Mouse (Mus musculus) CH12.LX (cell line): ENCODE results near the gene Ssh3. TPM values are rescaled to one million over a fixed set of nuclear protein-coding genes. Genes with fewer than 3 reads are reported as not detected.

Source experiments
- DNase-seq: peaks from one replicate; pipeline ENCODE4 v3.0.0-alpha.2; 2013; ENCODE audit errors: extremely low read depth
- H3K27ac ChIP-seq: 2 replicates; pipeline ENCODE4 v1.5.1; 2012; ENCODE audit warnings: low read depth, mild to moderate bottlenecking, control low read depth, moderate library complexity; ENCODE audit not compliant: insufficient read depth
- H3K27me3 ChIP-seq: replicated peaks from 2 replicates; pipeline ENCODE3; 2012; ENCODE audit warnings: inconsistent platforms
- H3K36me3 ChIP-seq, 2 experiments: replicated peaks in 1 of 2; 2 replicates each; pipeline versions ENCODE3 to v1.6.1; 2012; ENCODE audit warnings: inconsistent platforms in 1 of 2, low read length in 1 of 2, mild to moderate bottlenecking in 1 of 2, mixed read lengths in 1 of 2, moderate library complexity in 1 of 2; ENCODE audit not compliant: control insufficient read depth in 1 of 2, insufficient read depth in 1 of 2
- H3K4me1 ChIP-seq, 2 experiments: 2 replicates each; pipeline ENCODE4 v1.6.1; 2012; ENCODE audit warnings: inconsistent platforms in 1 of 2, moderate library complexity in 1 of 2; ENCODE audit not compliant: insufficient read depth in 2 of 2, control insufficient read depth in 1 of 2
- H3K4me2 ChIP-seq: 2 replicates; pipeline ENCODE4 v1.6.1; 2012; ENCODE audit warnings: low read depth, mild to moderate bottlenecking, control low read depth; ENCODE audit not compliant: poor library complexity, insufficient read depth, severe bottlenecking
- H3K4me3 ChIP-seq, 3 experiments: fragments of 150-350 bp in 1 of 3; sonication (generic) in 1 of 3; replicated peaks in 1 of 3; 2 replicates each; pipeline versions ENCODE3 to v1.5.1; 2011 to 2012; ENCODE audit warnings: low read depth in 2 of 3, low read length in 2 of 3, mild to moderate bottlenecking in 2 of 3, moderate library complexity in 2 of 3, control low read depth in 1 of 3, improper control_type of control experiment in 1 of 3, inconsistent platforms in 1 of 3, mixed read lengths in 1 of 3; ENCODE audit not compliant: poor library complexity in 1 of 3
- H3K79me2 ChIP-seq: replicated peaks from 2 replicates; pipeline ENCODE4 v1.6.1; 2012; ENCODE audit warnings: mild to moderate bottlenecking, moderate library complexity; ENCODE audit not compliant: control insufficient read depth, poor library complexity, insufficient read depth, severe bottlenecking; ENCODE audit errors: extremely low read depth
- H3K9ac ChIP-seq: 2 replicates; pipeline ENCODE4 v1.6.1; 2012; ENCODE audit warnings: low read depth, mild to moderate bottlenecking, control low read depth, moderate library complexity; ENCODE audit not compliant: insufficient read depth
- H3K9me3 ChIP-seq: replicated peaks from 2 replicates; pipeline ENCODE3; 2012; ENCODE audit warnings: low read length, inconsistent platforms, mixed read lengths
- BHLHE40 ChIP-seq: IDR thresholded peaks from 2 replicates; pipeline ENCODE4 v1.6.1; 2011; ENCODE audit warnings: mild to moderate bottlenecking, low read depth, low read length, improper control_type of control experiment
- CHD1 ChIP-seq: IDR thresholded peaks from 2 replicates; pipeline ENCODE4 v1.6.1; 2012; ENCODE audit warnings: low read depth, low read length, improper control_type of control experiment, inconsistent platforms
- CTCF ChIP-seq, 2 experiments: IDR thresholded peaks in 1 of 2; conservative IDR thresholded peaks in 1 of 2; 2 replicates each; pipeline ENCODE4 v1.5.1; 2011 to 2012; ENCODE audit warnings: low read depth in 2 of 2, low read length in 2 of 2, improper control_type of control experiment in 1 of 2, inconsistent platforms in 1 of 2, mild to moderate bottlenecking in 1 of 2, moderate library complexity in 1 of 2
- ELF1 ChIP-seq: IDR thresholded peaks from 2 replicates; pipeline ENCODE4 v1.6.1; 2014; ENCODE audit warnings: low read depth, mild to moderate bottlenecking, inconsistent platforms, low read length, improper control_type of control experiment
- EP300 ChIP-seq: IDR thresholded peaks from 2 replicates; pipeline ENCODE4 v1.6.1; 2011; ENCODE audit warnings: low read length, improper control_type of control experiment
- GABPA ChIP-seq: IDR thresholded peaks from 2 replicates; pipeline ENCODE4 v1.6.1; 2012; ENCODE audit warnings: low read depth, low read length, improper control_type of control experiment, inconsistent platforms; ENCODE audit not compliant: insufficient replicate concordance
- MAFK ChIP-seq: IDR thresholded peaks from 2 replicates; pipeline ENCODE4 v1.6.1; 2011; ENCODE audit warnings: low read length, improper control_type of control experiment; ENCODE audit not compliant: insufficient replicate concordance
- MAZ ChIP-seq: IDR thresholded peaks from 2 replicates; pipeline ENCODE4 v1.6.1; 2012; ENCODE audit warnings: low read depth, mild to moderate bottlenecking, inconsistent platforms, low read length, improper control_type of control experiment, moderate library complexity
- MYC ChIP-seq: IDR thresholded peaks from 2 replicates; pipeline ENCODE4 v1.6.1; 2011; ENCODE audit warnings: low read depth, mild to moderate bottlenecking, improper control_type of control experiment, low read length
- NELFE ChIP-seq: IDR thresholded peaks from 2 replicates; pipeline ENCODE4 v1.6.1; 2011; ENCODE audit warnings: low read depth, low read length, improper control_type of control experiment
- POLR2A ChIP-seq: IDR thresholded peaks from 2 replicates; pipeline ENCODE4 v1.6.1; 2011; ENCODE audit warnings: low read depth, mild to moderate bottlenecking, improper control_type of control experiment, low read length
- RAD21 ChIP-seq: IDR thresholded peaks from 2 replicates; pipeline ENCODE4 v1.6.1; 2011; ENCODE audit warnings: low read depth, mild to moderate bottlenecking, low read length, improper control_type of control experiment, moderate library complexity
- SIN3A ChIP-seq: IDR thresholded peaks from 2 replicates; pipeline ENCODE4 v1.6.1; 2012; ENCODE audit warnings: low read length, improper control_type of control experiment, inconsistent platforms
- SMC3 ChIP-seq: IDR thresholded peaks from 2 replicates; pipeline ENCODE4 v1.6.1; 2011; ENCODE audit warnings: low read depth, low read length, improper control_type of control experiment
- ZC3H11A ChIP-seq: IDR thresholded peaks from 2 replicates; pipeline ENCODE4 v1.6.1; 2012; ENCODE audit warnings: low read depth, mild to moderate bottlenecking, inconsistent platforms, low read length, improper control_type of control experiment
- ZMIZ1 ChIP-seq: IDR thresholded peaks from 2 replicates; pipeline ENCODE4 v1.6.1; 2012; ENCODE audit warnings: low read depth, mild to moderate bottlenecking, inconsistent platforms, low read length, improper control_type of control experiment
- ZNF384 ChIP-seq: IDR thresholded peaks from 2 replicates; pipeline ENCODE4 v1.6.1; 2012; ENCODE audit warnings: low read depth, low read length, improper control_type of control experiment, inconsistent platforms
- dilution Hi-C: fragments of 300-500 bp; cut with MboI; formaldehyde crosslinking; loops from 2 replicates; pipeline ENCODE4 v1.14.3; 2020; ENCODE audit warnings: low sequenced_read_pairs; ENCODE audit not compliant: extremely low pct_unique_long_range_greater_than_20kb, extremely low pct_ligation_motif_present
- in situ Hi-C: fragments of 300-500 bp; cut with MboI; formaldehyde crosslinking; loops from 3 replicates; pipeline ENCODE4 v1.14.3; 2019; ENCODE audit warnings: low sequenced_read_pairs, low pct_ligation_motif_present, low pct_unique_long_range_greater_than_20kb, mixed read lengths
- polyA plus RNA-seq: library from polyadenylated mRNA; unstranded; fragments of >175 nt; gene quantifications from 2 replicates; pipeline ENCODE4 v1.2.1, GENCODE M21; 2012; ENCODE audit warnings: low read depth; ENCODE audit not compliant: insufficient read length
- total RNA-seq, 2 experiments: library from RNA; depleted of rRNA; stranded (reverse); fragments of 300-350 nt in 1 of 2; fragments of >200 nt in 1 of 2; gene quantifications; 2 replicates each; pipeline ENCODE4 v1.2.3; 2012 to 2014

The Ssh3 gene
- total and polyA plus RNA-seq, 3 experiments = 5.6 to 30.0 (median 12.3) TPM

DNA sequence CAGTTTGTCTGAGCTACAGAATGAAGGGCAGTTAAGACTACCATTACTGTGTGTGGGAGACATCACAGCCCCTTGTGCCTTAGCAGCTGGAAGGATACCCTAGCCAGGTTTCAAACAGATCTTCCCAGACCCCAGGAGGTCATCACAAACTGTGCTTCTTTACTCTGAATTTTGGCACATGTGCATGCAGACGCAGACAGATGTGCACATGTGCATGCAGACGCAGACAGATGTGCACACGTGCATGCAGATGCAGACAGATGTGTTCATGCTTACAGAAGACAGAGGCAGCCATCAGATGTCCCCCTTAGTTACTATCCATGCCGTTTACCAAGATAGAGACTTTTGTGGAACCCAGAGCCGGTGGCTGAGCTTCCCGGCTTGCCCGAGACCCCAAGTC is 30.1 kb upstream of the Ssh3 start (continued):
- TF ChIP-seq EP300 (no peak), CHD1 (no peak), BHLHE40 (peak; percentile 90), ZC3H11A (no peak), MAZ (no peak), GABPA (no peak), MAFK (no peak)

- H3K4me2 ChIP-seq = peak overlapping the region; percentile 92
- DNase-seq = no peak
- H3K4me1 ChIP-seq = peaks cover 59 to 95% of the 10 kb centered on the region in 2 experiments
- H3K36me3 ChIP-seq = peaks cover 31 to 70% of the 10 kb centered on the region in 2 experiments
- H3K27ac ChIP-seq = peak overlapping the region; percentile 97
- H3K79me2 ChIP-seq = peaks cover 97% of the 10 kb centered on the region
- H3K27me3 ChIP-seq = no peaks in the 10 kb centered on the region
- peak overlapping the region; percentile 21 to 28 (median 27) for H3K4me3 ChIP-seq
- TF ChIP-seq ELF1 (peak; percentile 73), RAD21 (peak; percentile 23), SIN3A (peak; percentile 48), POLR2A (peak; percentile 14; the same call in 1 of the 2 replicates), CTCF (conservative IDR thresholded peaks at IDR 0.05 in 1 of 2, IDR thresholded peaks at IDR 0.05 in 1 of 2; ENCODE audit: low read depth in 2 of 2, low read length in 2 of 2) (peak; percentile 9 to 57; a peak in 2 of 4 replicates), BHLHE40 (peak; percentile 72), EP300 (no peak), ZNF384 (peak; percentile 79), MYC (peak; percentile 36), ZMIZ1 (no peak)
- TF ChIP-seq, all 38 proteins: peak for 8
- in situ Hi-C loops (no loop called here), dilution Hi-C loops (no loop called here)
- H3K9ac ChIP-seq = peak overlapping the region; percentile 18
- H3K9me3 ChIP-seq = no peaks in the 10 kb centered on the region
Observed at GRCm38 (mm10) chr19:4298322-4299121, 29.5 kb upstream of the Ssh3 start.

DNA sequence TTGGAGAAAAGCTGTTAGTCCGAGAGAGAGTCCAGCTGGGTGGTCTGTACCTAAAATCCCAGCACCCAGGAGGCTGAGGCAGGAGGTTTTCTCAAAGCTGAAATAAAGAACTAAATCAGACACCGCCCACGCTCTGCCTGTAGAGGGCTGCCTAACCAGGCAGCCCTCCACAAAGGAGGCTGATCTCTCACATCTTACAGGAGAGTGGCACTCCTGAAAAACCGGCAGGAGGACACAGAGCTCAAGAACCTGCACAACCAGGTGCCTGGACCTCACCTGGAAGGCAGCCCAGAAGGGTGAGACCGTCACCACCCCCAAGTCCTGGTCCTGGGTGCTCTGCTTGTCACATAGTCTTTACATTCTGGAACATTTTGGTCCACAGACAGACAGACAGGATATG is 28.9 kb upstream of the Ssh3 start:
- peaks cover 62 to 95% of the 10 kb centered on the region in 2 experiments for H3K4me1 ChIP-seq

More for the DNA sequence above, 28.9 kb upstream of the Ssh3 start:
- Histone ChIP-seq H3K27me3 (no peaks in the 10 kb centered on the region), H3K4me2 (peak overlapping the region; percentile 92; the same call in 1 of the 2 replicates), H3K9me3 (no peaks in the 10 kb centered on the region), H3K36me3 (peaks cover 37 to 68% of the 10 kb centered on the region in 2 experiments)
- in situ Hi-C loops = no loop called here
- TF ChIP-seq RAD21 (peak; percentile 13), NELFE (no peak), CTCF (conservative IDR thresholded peaks at IDR 0.05 in 1 of 2, IDR thresholded peaks at IDR 0.05 in 1 of 2; ENCODE audit: low read depth in 2 of 2, low read length in 2 of 2) (peak in 1 of 2 experiments; percentile 50; a peak in 2 of 4 replicates), SMC3 (peak; percentile 24; the same call in 1 of the 2 replicates)
- TF ChIP-seq, all 38 proteins: peak for 3
- no peak for DNase-seq
- peak overlapping the region; percentile 72 for H3K27ac ChIP-seq
- peaks cover 95% of the 10 kb centered on the region for H3K79me2 ChIP-seq
- peak overlapping the region; percentile 18 for H3K9ac ChIP-seq
- H3K4me3 ChIP-seq = peak overlapping the region in 1 of 3 experiments; percentile 5
- dilution Hi-C loops = no loop called here
